Mouse (Mus musculus) gastrocnemius, adult 8-10 months (tissue): ENCODE results near the gene Galnt16. TPM values are rescaled to one million over a fixed set of nuclear protein-coding genes. Genes with fewer than 3 reads are reported as not detected.

Experiments
- DNase-seq, 2 experiments: peaks; one replicate each; pipeline ENCODE4 v3.0.0; 2022; ENCODE audit warnings: low spot score in 2 of 2
- total RNA-seq, 4 experiments: library from RNA; stranded (reverse); gene quantifications; 2 replicates each; pipeline ENCODE4 v1.2.4; 2022

Galnt16 gene
- total RNA-seq, 4 experiments from 2014 or later: 1.6 to 2.4 (median 1.8) TPM

DNA sequence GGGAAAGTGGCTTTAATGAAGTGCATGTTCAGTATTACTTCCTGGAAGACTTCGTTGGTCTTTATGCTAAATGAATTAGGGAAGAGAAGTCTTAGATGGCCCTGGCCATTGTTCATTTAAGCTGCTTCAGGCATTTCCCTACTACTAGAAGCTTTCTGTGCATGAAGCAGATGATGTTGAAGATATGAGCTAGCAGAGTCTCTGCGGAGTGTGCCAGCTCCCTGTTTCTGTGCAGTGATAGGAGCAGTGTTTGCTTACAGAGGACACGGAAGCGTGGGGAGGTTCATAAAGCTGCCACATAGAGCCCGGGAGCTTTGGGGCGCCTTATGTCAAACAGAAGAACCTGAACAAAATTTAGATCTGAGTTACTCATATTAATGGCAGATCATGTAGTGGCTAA is 140.6 kb downstream of the Galnt16 start:
- no peak for DNase-seq

DNA sequence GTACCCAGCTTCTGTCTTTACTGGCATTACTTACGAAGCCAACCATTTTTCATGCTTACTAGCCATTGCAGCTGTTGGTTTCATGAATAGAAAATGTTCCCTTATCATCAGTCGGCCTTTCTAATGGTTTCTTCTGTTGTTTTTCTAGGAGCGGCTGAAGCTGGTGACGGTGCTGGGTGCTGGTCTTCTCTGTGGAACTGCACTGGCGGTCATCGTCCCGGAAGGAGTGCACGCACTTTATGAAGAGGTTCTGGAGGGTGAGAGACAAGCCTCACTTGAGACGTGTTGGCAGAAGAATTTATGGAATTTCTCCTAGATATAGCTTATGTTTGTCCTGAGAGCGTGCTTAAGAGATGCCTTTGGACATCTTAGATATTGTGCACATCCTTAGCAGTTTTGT is 144.2 kb downstream of the Galnt16 start:
- DNase-seq: no peak

DNA sequence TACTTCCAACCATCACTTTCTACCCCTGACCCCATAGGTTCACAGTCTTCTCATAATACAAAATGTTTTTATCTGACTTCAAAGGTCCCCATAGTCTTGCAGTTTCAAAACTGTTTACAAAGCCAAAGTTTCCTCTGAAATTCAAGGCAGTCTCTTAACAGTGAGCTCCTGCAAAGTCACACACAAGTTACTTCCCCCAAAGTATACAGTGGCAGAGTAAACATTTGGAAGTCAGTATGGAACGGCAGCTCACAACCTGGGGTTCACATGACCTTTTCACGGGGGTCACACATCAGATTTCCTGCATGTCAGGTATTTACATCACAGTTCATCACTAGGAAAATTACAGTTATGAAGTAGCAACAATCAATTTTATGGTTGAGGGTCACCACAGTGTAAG is 145.9 kb downstream of the Galnt16 start:
- DNase-seq: no peak

DNA sequence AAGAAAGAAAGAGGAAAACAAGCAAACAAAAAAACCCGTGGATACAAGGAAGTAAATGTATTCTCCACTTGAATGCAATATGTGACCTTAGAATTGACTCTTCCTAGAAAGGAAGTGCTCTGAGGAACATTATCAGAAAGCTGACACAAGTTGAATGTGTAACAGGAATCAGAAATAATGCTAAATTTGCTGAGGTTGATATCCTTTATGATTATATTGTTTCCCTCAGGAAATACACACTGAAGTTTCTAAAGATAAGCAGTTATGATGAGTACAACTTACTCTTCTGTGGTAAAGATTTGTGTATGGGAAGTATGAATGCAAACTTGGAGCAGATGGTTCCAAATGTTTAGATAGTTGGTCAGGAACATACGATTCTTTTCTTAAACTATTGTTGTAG is 150.3 kb downstream of the Galnt16 start:
- DNase-seq: no peak

DNA sequence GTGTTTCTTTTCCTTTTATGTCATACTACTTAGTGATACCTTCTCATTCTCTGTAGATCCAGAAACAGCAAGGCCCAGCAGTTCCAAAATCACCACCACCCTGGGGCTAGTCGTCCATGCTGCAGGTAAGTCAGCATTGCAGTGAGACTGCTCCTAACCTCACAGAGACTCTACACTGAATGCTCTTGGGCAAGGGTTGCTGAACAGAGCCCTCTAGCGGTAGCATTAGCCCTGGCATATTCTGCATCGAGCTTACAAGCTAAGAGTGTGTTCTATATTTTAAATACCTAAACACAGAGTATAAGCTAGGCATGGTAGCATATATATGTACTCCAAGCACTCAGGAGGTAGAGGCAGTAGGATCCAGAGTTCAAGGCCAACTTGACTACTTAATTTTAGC is 155.1 kb downstream of the Galnt16 start:
- DNase-seq: no peak

Other genes with a start within 250 kb of the Galnt16 start
- 10 to 100 TPM; 45.9 to 66.0 (median 50.9) TPM for gene Dcaf5, start 81.7 kb upstream of the Galnt16 start, total RNA-seq
- 10 to 100 TPM; 30.6 to 39.1 (median 34.5) TPM for gene Exd2, start 55.2 kb upstream of the Galnt16 start, total RNA-seq
- 1 to 10 TPM; 5.7 to 9.3 (median 7.8) TPM for gene Slc39a9, start 125.6 kb downstream of the Galnt16 start, total RNA-seq
- gene Erh, start 126.1 kb downstream of the Galnt16 start, total RNA-seq: 10 to 100 TPM; 15.8 to 25.7 (median 18.7) TPM
- 1 to 10 TPM in 1 of 4 experiments, under 1 TPM in 2, not detected in 1; 0.27 to 1.0 (median 0.65) TPM for gene Plekhd1, start 174.3 kb downstream of the Galnt16 start, total RNA-seq
- not detected for gene Ccdc177, start 242.4 kb downstream of the Galnt16 start, total RNA-seq